Mouse (Mus musculus): ENCODE results near the gene Unk.

GRCm38 (mm10) chr11:116101931-116102381 is 71.8 kb downstream of the Unk start:
- peak; percentile 18; the same call in 1 of the 2 replicates for TF ChIP-seq CTCF (IDR thresholded peaks at IDR 0.05; ENCODE audit: low read depth)
- TF ChIP-seq EP300 (optimal IDR thresholded peaks at IDR 0.05), result no peak

Measured in stomach, postnatal 0 days (tissue).